Mouse (Mus musculus) midbrain, embryonic 11.5 days (tissue): Measurements from ENCODE around the gene Zbtb2. TPM values are rescaled to one million over a fixed set of nuclear protein-coding genes. Genes with fewer than 3 reads are reported as not detected.

ENCODE experiments used
- ATAC-seq: fragments of 200-750 bp; cut with Nextera tagmentation; 2 replicates; pipeline ENCODE4 v1.8.0; 2017; ENCODE audit warnings: moderate TSS enrichment, moderate library complexity; ENCODE audit not compliant: low FRiP score
- DNase-seq: peaks from one replicate; pipeline ENCODE4 v3.0.0; 2015; ENCODE audit warnings: low spot score; ENCODE audit errors: missing footprints
- H3K27ac ChIP-seq: fragments of 300-500 bp; sonication (generic); 2 replicates; pipeline ENCODE4 v1.5.1; 2014; ENCODE audit warnings: low read depth, low read length
- H3K27me3 ChIP-seq: fragments of 300-500 bp; sonication (generic); 2 replicates; pipeline ENCODE4 v1.6.1; 2014; ENCODE audit warnings: mild to moderate bottlenecking, low read length, moderate library complexity, mixed read lengths; ENCODE audit not compliant: control insufficient read depth, insufficient read depth
- H3K36me3 ChIP-seq: fragments of 300-500 bp; sonication (generic); 2 replicates; pipeline ENCODE4 v1.6.1; 2014; ENCODE audit warnings: mild to moderate bottlenecking, low read length, moderate library complexity, mixed read lengths; ENCODE audit not compliant: control insufficient read depth, insufficient read depth
- H3K4me1 ChIP-seq: fragments of 300-500 bp; sonication (generic); 2 replicates; pipeline ENCODE4 v1.6.1; 2014; ENCODE audit warnings: low read length; ENCODE audit not compliant: control insufficient read depth, insufficient read depth
- H3K4me2 ChIP-seq: fragments of 300-500 bp; sonication (generic); 2 replicates; pipeline ENCODE4 v1.6.1; 2014; ENCODE audit warnings: mild to moderate bottlenecking, moderate library complexity
- H3K4me3 ChIP-seq: fragments of 300-500 bp; sonication (generic); 2 replicates; pipeline ENCODE4 v1.5.1; 2014; ENCODE audit warnings: low read depth, low read length
- H3K9ac ChIP-seq: fragments of 300-500 bp; sonication (generic); 2 replicates; pipeline ENCODE4 v1.6.1; 2014; ENCODE audit warnings: low read length
- H3K9me3 ChIP-seq: fragments of 300-500 bp; sonication (generic); 2 replicates; pipeline ENCODE4 v1.6.1; 2016; ENCODE audit warnings: low read length; ENCODE audit not compliant: control insufficient read depth
- WGBS: fragments of 180-500 bp; shearing (Covaris S2); extraction: QIAGEN DNeasy Blood & Tissue Kit; methylation state at CpG from one replicate; pipeline ENCODE4 v1.1.7; 2014; 5-methylcytosine and 5-hydroxymethylcytosine counted together
- polyA plus RNA-seq: library from polyadenylated mRNA; unstranded; fragments of >200 nt; fragmentation: Nextera tagmentation; extraction: Ambion mirVana; gene quantifications from 2 replicates; pipeline ENCODE4 v1.2.1, GENCODE M21; 2014

Gene Zbtb2
- polyA plus RNA-seq, 1 experiment from 2014 or later, result 25.6 TPM

DNA sequence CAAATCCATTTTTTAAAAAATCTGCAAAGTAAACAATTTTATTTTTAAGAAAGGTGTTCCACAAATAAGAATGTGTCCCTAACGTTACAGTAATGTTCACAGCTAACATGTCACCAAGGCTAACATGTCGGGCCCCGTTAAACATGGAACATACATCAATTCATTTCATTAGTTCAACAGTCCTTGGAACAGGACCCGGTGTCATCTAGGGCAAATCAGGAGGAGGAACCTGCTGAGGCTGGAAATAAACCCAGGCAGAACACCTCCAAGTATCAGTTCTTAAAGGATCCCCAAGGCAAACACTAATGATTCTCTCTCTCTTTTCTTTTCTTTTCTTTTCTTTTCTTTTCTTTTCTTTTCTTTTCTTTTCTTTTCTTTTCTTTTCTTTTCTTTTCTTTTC lies 13.2 kb downstream of the Zbtb2 start:
- whole genome bisulfite sequencing, result 86% methylated on average over 4 of the region's 4 CpGs
- Histone ChIP-seq H3K27ac (no peak overlapping the region), H3K4me3 (no peak overlapping the region), H3K27me3 (no peaks in the 10 kb centered on the region), H3K4me1 (peaks cover 4% of the 10 kb centered on the region; the same call in 1 of the 2 replicates), H3K4me2 (no peak overlapping the region), H3K9me3 (no peaks in the 10 kb centered on the region), H3K9ac (no peak overlapping the region), H3K36me3 (no peaks in the 10 kb centered on the region)
- DNase-seq (no peak), ATAC-seq (no peak)

DNA sequence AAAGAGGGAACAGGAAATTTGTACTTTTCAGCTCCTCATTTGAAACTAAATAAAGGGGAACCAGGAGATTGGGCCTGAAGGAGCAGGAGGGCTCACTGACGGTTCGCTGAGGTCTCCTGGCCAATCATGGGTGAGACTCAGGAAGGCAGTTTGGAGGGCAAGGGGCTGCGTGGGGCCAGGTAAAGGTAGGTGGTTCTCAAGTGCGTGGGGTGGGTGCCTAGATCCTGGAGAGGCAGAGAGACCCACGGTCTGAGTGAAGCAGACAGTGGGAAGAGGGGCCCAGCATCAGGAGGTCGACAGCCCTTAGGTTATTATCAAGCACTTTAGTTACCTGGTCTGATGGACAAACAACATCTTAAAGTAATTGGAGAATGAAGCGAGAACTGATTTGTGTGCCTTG lies 13.7 kb downstream of the Zbtb2 start:
- H3K9me3 ChIP-seq, result no peaks in the 10 kb centered on the region
- no peaks in the 10 kb centered on the region; the same call in 1 of the 2 replicates for H3K36me3 ChIP-seq
- no peak overlapping the region for H3K27ac ChIP-seq
- no peak overlapping the region for H3K4me2 ChIP-seq
- H3K4me1 ChIP-seq, result peaks cover 4% of the 10 kb centered on the region; the same call in 1 of the 2 replicates
- no peaks in the 10 kb centered on the region for H3K27me3 ChIP-seq
- WGBS, result 95% methylated on average over 7 of the region's 7 CpGs
- no peak for DNase-seq
- no peak for ATAC-seq
- H3K9ac ChIP-seq, result no peak overlapping the region
- H3K4me3 ChIP-seq, result no peak overlapping the region

DNA sequence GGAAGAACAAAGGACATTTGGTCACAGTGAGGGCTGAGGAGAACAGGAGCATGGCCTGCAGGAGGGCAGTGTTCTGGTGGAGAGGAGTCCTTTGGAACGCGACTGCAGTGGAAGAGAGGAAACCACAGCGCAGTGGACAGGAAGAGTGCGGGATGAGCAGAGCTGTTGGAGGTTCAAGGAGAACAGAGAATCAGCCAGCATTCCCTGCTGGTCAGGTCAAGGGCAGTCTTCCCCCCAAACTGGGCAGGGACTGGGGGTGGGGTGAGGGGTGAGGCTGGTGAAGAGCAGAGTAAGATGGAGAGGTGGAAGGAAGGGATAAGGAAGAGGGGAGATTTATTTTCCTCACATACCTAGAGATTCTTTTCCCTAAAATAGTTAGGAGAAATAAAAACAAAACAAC lies 14.3 kb downstream of the Zbtb2 start:
- peaks cover 3% of the 10 kb centered on the region; the same call in 1 of the 2 replicates for H3K36me3 ChIP-seq
- WGBS, result 80% methylated on average over 4 of the region's 4 CpGs
- no peak for DNase-seq
- H3K4me1 ChIP-seq, result peaks cover 4% of the 10 kb centered on the region; the same call in 1 of the 2 replicates
- no peak for ATAC-seq
- no peak overlapping the region for H3K4me3 ChIP-seq
- H3K27ac ChIP-seq, result no peak overlapping the region
- H3K4me2 ChIP-seq, result no peak overlapping the region
- H3K9me3 ChIP-seq, result no peaks in the 10 kb centered on the region
- no peaks in the 10 kb centered on the region for H3K27me3 ChIP-seq
- H3K9ac ChIP-seq, result no peak overlapping the region

DNA sequence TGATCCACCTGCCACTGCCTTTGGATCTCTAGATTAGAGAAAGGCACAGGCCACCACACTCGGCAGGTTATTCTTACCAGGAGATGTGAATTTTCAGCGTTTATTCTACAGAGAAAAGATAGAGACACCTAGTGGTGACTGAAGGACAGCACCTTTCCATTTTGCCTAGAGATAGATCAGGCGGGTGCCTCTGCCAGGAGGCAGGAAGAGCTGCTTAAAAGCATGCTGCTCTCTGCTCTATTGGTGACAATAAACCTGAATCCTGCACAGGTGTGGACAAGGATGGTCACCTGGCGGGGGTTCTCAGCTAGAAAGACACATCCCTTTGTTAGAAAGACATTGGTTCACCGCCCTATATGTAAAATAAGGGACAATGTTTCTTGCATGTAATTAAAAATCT lies 15.9 kb downstream of the Zbtb2 start:
- H3K9ac ChIP-seq, result no peak overlapping the region
- DNase-seq (no peak), ATAC-seq (peak; percentile 52; the same call in 1 of the 2 replicates)
- WGBS, result 64% methylated on average over 5 of the region's 5 CpGs
- H3K27me3 ChIP-seq, result no peaks in the 10 kb centered on the region
- no peaks in the 10 kb centered on the region for H3K9me3 ChIP-seq
- H3K4me2 ChIP-seq, result no peak overlapping the region
- no peak overlapping the region for H3K27ac ChIP-seq
- H3K4me1 ChIP-seq, result peaks cover 4% of the 10 kb centered on the region; the same call in 1 of the 2 replicates
- H3K36me3 ChIP-seq, result peaks cover 9% of the 10 kb centered on the region; the same call in 1 of the 2 replicates
- H3K4me3 ChIP-seq, result no peak overlapping the region

DNA sequence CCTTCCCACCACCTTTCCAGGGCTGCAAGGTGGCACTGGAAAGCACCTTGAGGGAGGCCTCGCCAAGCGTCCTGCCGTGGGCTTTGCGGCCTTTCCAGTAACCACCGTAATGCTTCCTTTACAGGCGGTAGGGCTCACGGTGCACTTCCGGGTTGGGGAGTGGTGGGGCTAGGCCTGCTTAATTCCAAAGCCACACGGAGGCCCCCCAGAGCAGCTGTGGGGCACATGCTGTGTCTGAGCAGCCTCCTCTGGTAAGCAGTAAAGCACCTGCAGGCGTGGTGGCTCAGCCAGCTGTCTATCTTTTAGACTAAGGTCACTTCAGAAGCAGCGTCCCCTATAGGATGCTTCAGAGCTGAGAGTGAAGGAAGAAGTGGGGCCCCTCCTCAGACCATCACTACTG lies 17.8 kb downstream of the Zbtb2 start:
- peaks cover 11% of the 10 kb centered on the region; the same call in 1 of the 2 replicates for H3K36me3 ChIP-seq
- ATAC-seq (no peak), DNase-seq (no peak)
- no peaks in the 10 kb centered on the region for H3K27me3 ChIP-seq
- H3K4me1 ChIP-seq, result no peaks in the 10 kb centered on the region
- H3K4me2 ChIP-seq, result no peak overlapping the region
- H3K9ac ChIP-seq, result no peak overlapping the region
- no peaks in the 10 kb centered on the region for H3K9me3 ChIP-seq
- H3K4me3 ChIP-seq, result no peak overlapping the region
- no peak overlapping the region for H3K27ac ChIP-seq
- 93% methylated on average over 11 of the region's 11 CpGs for WGBS

DNA sequence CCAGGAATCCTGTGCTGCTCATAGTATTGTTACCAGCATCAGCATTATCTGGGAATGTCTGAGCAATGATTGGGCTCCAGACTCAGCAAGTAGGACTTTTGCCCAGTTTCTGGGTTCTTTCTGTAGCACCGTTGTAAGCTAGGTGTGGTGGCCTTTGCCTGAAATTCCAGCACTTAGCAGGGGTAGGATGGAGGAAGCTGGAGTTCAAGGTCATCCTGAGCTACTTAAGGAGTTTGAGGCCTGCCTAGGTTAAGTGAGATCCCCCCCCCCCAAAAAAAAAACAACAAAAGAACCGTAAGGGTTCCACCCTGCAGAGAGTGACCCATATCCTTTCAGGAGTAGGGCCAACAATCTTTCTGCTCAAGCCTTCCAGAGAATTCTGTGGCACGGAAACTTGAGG lies 23.3 kb downstream of the Zbtb2 start:
- Histone ChIP-seq H3K4me3 (no peak overlapping the region), H3K4me1 (no peaks in the 10 kb centered on the region), H3K36me3 (peaks cover 11% of the 10 kb centered on the region; the same call in 1 of the 2 replicates), H3K4me2 (no peak overlapping the region), H3K27ac (no peak overlapping the region), H3K27me3 (no peaks in the 10 kb centered on the region), H3K9ac (no peak overlapping the region), H3K9me3 (no peaks in the 10 kb centered on the region; the same call in 1 of the 2 replicates)
- WGBS, result 95% methylated on average over 3 of the region's 3 CpGs
- no peak for DNase-seq
- ATAC-seq, result no peak

DNA sequence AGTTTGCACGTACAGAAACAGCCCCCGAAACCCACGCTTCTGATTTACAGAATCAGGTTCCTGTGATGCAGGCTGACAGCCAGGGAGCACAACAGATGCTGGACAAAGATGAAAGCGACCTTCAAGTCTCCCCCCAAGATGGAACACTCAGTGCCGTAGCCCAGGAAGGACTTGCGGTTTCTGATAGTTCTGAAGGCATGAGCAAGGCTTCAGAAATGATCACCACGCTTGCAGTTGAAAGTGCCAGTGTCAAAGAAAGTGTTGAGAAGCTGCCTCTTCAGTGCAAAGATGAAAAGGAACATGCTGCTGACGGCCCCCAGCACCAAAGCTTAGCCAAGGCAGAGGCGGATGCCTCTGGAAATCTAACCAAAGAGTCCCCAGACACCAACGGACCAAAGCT lies 30.5 kb downstream of the Zbtb2 start:
- Histone ChIP-seq H3K27ac (no peak overlapping the region), H3K4me3 (no peak overlapping the region), H3K4me2 (no peak overlapping the region), H3K9me3 (no peaks in the 10 kb centered on the region), H3K36me3 (no peaks in the 10 kb centered on the region), H3K4me1 (no peaks in the 10 kb centered on the region), H3K27me3 (no peaks in the 10 kb centered on the region), H3K9ac (no peak overlapping the region)
- ATAC-seq (no peak), DNase-seq (no peak)
- 92% methylated on average over 10 of the region's 10 CpGs for WGBS

DNA sequence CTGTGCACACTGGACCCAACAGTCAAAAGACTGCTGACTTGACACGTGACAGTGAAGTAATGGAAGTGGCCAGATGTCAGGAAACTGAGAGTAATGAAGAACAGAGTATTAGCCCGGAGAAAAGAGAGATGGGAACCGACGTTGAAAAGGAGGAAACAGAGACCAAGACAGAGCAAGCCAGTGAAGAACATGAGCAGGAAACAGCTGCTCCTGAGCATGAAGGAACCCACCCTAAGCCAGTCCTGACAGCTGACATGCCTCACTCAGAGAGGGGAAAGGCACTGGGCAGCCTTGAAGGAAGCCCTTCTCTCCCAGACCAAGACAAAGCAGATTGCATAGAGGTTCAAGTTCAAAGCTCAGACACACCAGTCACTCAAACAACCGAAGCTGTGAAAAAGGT lies 31.3 kb downstream of the Zbtb2 start:
- no peak for DNase-seq

DNA sequence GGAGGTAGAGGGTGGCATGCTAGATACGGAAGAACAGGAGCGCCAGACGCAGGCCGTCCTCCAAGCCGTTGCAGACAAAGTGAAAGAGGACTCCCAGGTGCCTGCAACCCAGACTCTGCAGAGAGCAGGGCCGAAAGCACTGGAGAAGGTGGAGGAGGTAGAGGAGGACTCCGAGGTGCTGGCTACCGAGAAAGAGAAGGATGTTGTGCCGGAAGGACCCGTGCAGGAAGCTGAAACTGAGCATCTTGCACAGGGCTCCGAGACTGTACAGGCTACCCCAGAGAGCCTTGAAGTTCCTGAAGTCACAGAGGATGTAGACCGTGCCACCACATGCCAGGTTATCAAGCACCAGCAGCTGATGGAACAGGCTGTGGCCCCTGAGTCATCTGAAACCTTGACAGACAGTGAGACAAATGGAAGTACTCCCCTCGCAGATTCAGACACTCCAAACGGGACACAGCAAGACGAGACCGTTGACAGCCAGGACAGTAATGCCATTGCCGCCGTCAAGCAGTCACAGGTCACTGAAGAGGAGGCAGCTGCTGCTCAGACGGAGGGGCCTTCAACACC lies 31.9 kb downstream of the Zbtb2 start:
- no peaks in the 10 kb centered on the region for H3K9me3 ChIP-seq
- DNase-seq (no peak), ATAC-seq (no peak)
- no peaks in the 10 kb centered on the region for H3K4me1 ChIP-seq
- H3K9ac ChIP-seq, result no peak overlapping the region
- H3K27ac ChIP-seq, result no peak overlapping the region
- no peaks in the 10 kb centered on the region for H3K27me3 ChIP-seq
- H3K4me3 ChIP-seq, result no peak overlapping the region
- no peaks in the 10 kb centered on the region for H3K36me3 ChIP-seq
- 92% methylated on average over 19 of the region's 19 CpGs for WGBS
- H3K4me2 ChIP-seq, result no peak overlapping the region

More for the DNA sequence above, 31.3 kb downstream of the Zbtb2 start:
- Histone ChIP-seq H3K9ac (no peak overlapping the region), H3K4me3 (no peak overlapping the region), H3K4me1 (no peaks in the 10 kb centered on the region), H3K9me3 (no peaks in the 10 kb centered on the region), H3K27me3 (no peaks in the 10 kb centered on the region), H3K27ac (no peak overlapping the region), H3K36me3 (no peaks in the 10 kb centered on the region), H3K4me2 (no peak overlapping the region)
- ATAC-seq, result no peak
- 90% methylated on average over 5 of the region's 5 CpGs for WGBS
